Mouse (Mus musculus): Measurements from ENCODE around the gene Ptprh. TPM values are rescaled to one million over a fixed set of nuclear protein-coding genes. Genes with fewer than 3 reads are reported as not detected.

Gene Ptprh
- polyA plus RNA-seq, 1 experiment from 2014 or later: 0.17 TPM

- H3K4me3 ChIP-seq (replicated peaks; ENCODE audit: low read length): no peak overlapping the region
- no peaks in the 10 kb centered on the region for H3K36me3 ChIP-seq (replicated peaks; ENCODE audit: control insufficient read depth, insufficient read depth)
- 90% methylated on average over 8 of the region's 8 CpGs for WGBS
- H3K27me3 ChIP-seq (ENCODE audit: control insufficient read depth, insufficient read depth, low read length): no peaks in the 10 kb centered on the region
- H3K9me3 ChIP-seq (ENCODE audit: control insufficient read depth, low read length): no peaks in the 10 kb centered on the region
- DNase-seq (ENCODE audit: low spot score) (no peak), ATAC-seq (ENCODE audit: low FRiP score) (no peak)
- no peaks in the 10 kb centered on the region for H3K4me1 ChIP-seq (replicated peaks; ENCODE audit: control insufficient read depth, insufficient read depth, low read length)
- H3K4me2 ChIP-seq (replicated peaks): no peak overlapping the region
- H3K27ac ChIP-seq: no peak overlapping the region
- no peak overlapping the region for H3K9ac ChIP-seq
Measured at GRCm38 (mm10) chr7:4508739-4509116, 95.1 kb downstream of the Ptprh start.

GRCm38 (mm10) chr7:4508062-4508738 lies 95.6 kb downstream of the Ptprh start:
- H3K36me3 ChIP-seq (replicated peaks; ENCODE audit: control insufficient read depth, insufficient read depth): no peaks in the 10 kb centered on the region
- ATAC-seq (ENCODE audit: low FRiP score) (no peak), DNase-seq (ENCODE audit: low spot score) (no peak)
- WGBS: 80% methylated on average over 28 of the region's 32 CpGs
- no peaks in the 10 kb centered on the region for H3K9me3 ChIP-seq (ENCODE audit: control insufficient read depth, low read length)
- no peaks in the 10 kb centered on the region for H3K4me1 ChIP-seq (replicated peaks; ENCODE audit: control insufficient read depth, insufficient read depth, low read length)
- no peak overlapping the region for H3K4me3 ChIP-seq (replicated peaks; ENCODE audit: low read length)
- H3K27me3 ChIP-seq (ENCODE audit: control insufficient read depth, insufficient read depth, low read length): no peaks in the 10 kb centered on the region
- H3K4me2 ChIP-seq (replicated peaks): no peak overlapping the region
- no peak overlapping the region for H3K27ac ChIP-seq
- H3K9ac ChIP-seq: no peak overlapping the region

GRCm38 (mm10) chr7:4507220-4507619 lies 96.6 kb downstream of the Ptprh start:
- Histone ChIP-seq H3K4me1 (replicated peaks; ENCODE audit: control insufficient read depth, insufficient read depth, low read length) (no peaks in the 10 kb centered on the region), H3K4me2 (replicated peaks) (no peak overlapping the region), H3K9me3 (ENCODE audit: control insufficient read depth, low read length) (no peaks in the 10 kb centered on the region), H3K36me3 (replicated peaks; ENCODE audit: control insufficient read depth, insufficient read depth) (no peaks in the 10 kb centered on the region), H3K27me3 (ENCODE audit: control insufficient read depth, insufficient read depth, low read length) (no peaks in the 10 kb centered on the region), H3K27ac (no peak overlapping the region), H3K9ac (no peak overlapping the region), H3K4me3 (replicated peaks; ENCODE audit: low read length) (no peak overlapping the region)
- DNase-seq (ENCODE audit: low spot score): no peak
- no peak for ATAC-seq (ENCODE audit: low FRiP score)
- WGBS: 70% methylated on average over 3 of the region's 4 CpGs

GRCm38 (mm10) chr7:4504646-4505435 lies 99.0 kb downstream of the Ptprh start:
- Histone ChIP-seq H3K36me3 (replicated peaks; ENCODE audit: control insufficient read depth, insufficient read depth) (no peaks in the 10 kb centered on the region), H3K4me1 (replicated peaks; ENCODE audit: control insufficient read depth, insufficient read depth, low read length) (peaks cover 11% of the 10 kb centered on the region), H3K4me2 (replicated peaks) (no peak overlapping the region), H3K27me3 (ENCODE audit: control insufficient read depth, insufficient read depth, low read length) (no peaks in the 10 kb centered on the region), H3K9me3 (ENCODE audit: control insufficient read depth, low read length) (no peaks in the 10 kb centered on the region), H3K9ac (no peak overlapping the region), H3K27ac (no peak overlapping the region), H3K4me3 (replicated peaks; ENCODE audit: low read length) (no peak overlapping the region)
- ATAC-seq (ENCODE audit: low FRiP score) (no peak), DNase-seq (ENCODE audit: low spot score) (no peak)
- 63% methylated on average over 11 of the region's 11 CpGs for WGBS

- Histone ChIP-seq H3K4me3 (replicated peaks; ENCODE audit: low read length) (no peak overlapping the region), H3K27me3 (ENCODE audit: control insufficient read depth, insufficient read depth, low read length) (no peaks in the 10 kb centered on the region), H3K36me3 (replicated peaks; ENCODE audit: control insufficient read depth, insufficient read depth) (no peaks in the 10 kb centered on the region), H3K27ac (no peak overlapping the region), H3K4me2 (replicated peaks) (no peak overlapping the region), H3K9ac (no peak overlapping the region), H3K9me3 (ENCODE audit: control insufficient read depth, low read length) (no peaks in the 10 kb centered on the region), H3K4me1 (replicated peaks; ENCODE audit: control insufficient read depth, insufficient read depth, low read length) (peaks cover 20% of the 10 kb centered on the region)
- WGBS: 91% methylated on average over 5 of the region's 5 CpGs
- ATAC-seq (ENCODE audit: low FRiP score) (no peak), DNase-seq (ENCODE audit: low spot score) (no peak)
Measured at GRCm38 (mm10) chr7:4503858-4504257, 100.0 kb downstream of the Ptprh start.

GRCm38 (mm10) chr7:4503100-4503499 lies 100.7 kb downstream of the Ptprh start:
- peaks cover 28% of the 10 kb centered on the region for H3K4me1 ChIP-seq (replicated peaks; ENCODE audit: control insufficient read depth, insufficient read depth, low read length)
- no peaks in the 10 kb centered on the region for H3K27me3 ChIP-seq (ENCODE audit: control insufficient read depth, insufficient read depth, low read length)
- ATAC-seq (ENCODE audit: low FRiP score): no peak
- no peak overlapping the region for H3K9ac ChIP-seq
- DNase-seq (ENCODE audit: low spot score): no peak
- H3K36me3 ChIP-seq (replicated peaks; ENCODE audit: control insufficient read depth, insufficient read depth): no peaks in the 10 kb centered on the region
- H3K4me2 ChIP-seq (replicated peaks): no peak overlapping the region
- no peaks in the 10 kb centered on the region for H3K9me3 ChIP-seq (ENCODE audit: control insufficient read depth, low read length)
- H3K4me3 ChIP-seq (replicated peaks; ENCODE audit: low read length): no peak overlapping the region
- 73% methylated on average over 4 of the region's 4 CpGs for WGBS
- no peak overlapping the region for H3K27ac ChIP-seq

- H3K9ac ChIP-seq: peak overlapping the region; percentile 96
- no peaks in the 10 kb centered on the region for H3K9me3 ChIP-seq (ENCODE audit: control insufficient read depth, low read length)
- 12% methylated on average over 14 of the region's 14 CpGs for WGBS
- peak overlapping the region; percentile 89 for H3K4me2 ChIP-seq (replicated peaks)
- ATAC-seq (ENCODE audit: low FRiP score) (no peak), DNase-seq (ENCODE audit: low spot score) (peak; percentile 50)
- peaks cover 33% of the 10 kb centered on the region for H3K4me1 ChIP-seq (replicated peaks; ENCODE audit: control insufficient read depth, insufficient read depth, low read length)
- H3K27me3 ChIP-seq (ENCODE audit: control insufficient read depth, insufficient read depth, low read length): no peaks in the 10 kb centered on the region
- H3K4me3 ChIP-seq (replicated peaks; ENCODE audit: low read length): peak overlapping the region; percentile 88
- no peaks in the 10 kb centered on the region for H3K36me3 ChIP-seq (replicated peaks; ENCODE audit: control insufficient read depth, insufficient read depth)
- H3K27ac ChIP-seq: no peak overlapping the region
Measured at GRCm38 (mm10) chr7:4502421-4503090, 101.3 kb downstream of the Ptprh start.

- peak within 1 kb of the TSS; percentile 96 for H3K9ac ChIP-seq
- no peaks in the 10 kb centered on the region for H3K27me3 ChIP-seq (ENCODE audit: control insufficient read depth, insufficient read depth, low read length)
- peaks cover 33% of the 10 kb centered on the region for H3K4me1 ChIP-seq (replicated peaks; ENCODE audit: control insufficient read depth, insufficient read depth, low read length)
- WGBS: under 1% methylated on average over 57 of the region's 62 CpGs
- ATAC-seq (ENCODE audit: low FRiP score) (peak; percentile 92), DNase-seq (ENCODE audit: low spot score) (peak; percentile 94)
- H3K4me2 ChIP-seq (replicated peaks): peak within 1 kb of the TSS; percentile 89
- H3K27ac ChIP-seq: peak within 1 kb of the TSS; percentile 86
- peak within 1 kb of the TSS; percentile 88 for H3K4me3 ChIP-seq (replicated peaks; ENCODE audit: low read length)
- no peaks in the 10 kb centered on the region for H3K9me3 ChIP-seq (ENCODE audit: control insufficient read depth, low read length)
- peaks cover 4% of the 10 kb centered on the region; the same call in 1 of the 2 replicates for H3K36me3 ChIP-seq (replicated peaks; ENCODE audit: control insufficient read depth, insufficient read depth)
Measured at GRCm38 (mm10) chr7:4501558-4502397, 102.1 kb downstream of the Ptprh start, which contains the start of gene Ppp1r12c. TSS of gene Ppp1r12c (minus strand) at chr7:4501680.
